Comparison of ENCODE assay signal across 20 mouse cellular contexts in the genomic region with DNA sequence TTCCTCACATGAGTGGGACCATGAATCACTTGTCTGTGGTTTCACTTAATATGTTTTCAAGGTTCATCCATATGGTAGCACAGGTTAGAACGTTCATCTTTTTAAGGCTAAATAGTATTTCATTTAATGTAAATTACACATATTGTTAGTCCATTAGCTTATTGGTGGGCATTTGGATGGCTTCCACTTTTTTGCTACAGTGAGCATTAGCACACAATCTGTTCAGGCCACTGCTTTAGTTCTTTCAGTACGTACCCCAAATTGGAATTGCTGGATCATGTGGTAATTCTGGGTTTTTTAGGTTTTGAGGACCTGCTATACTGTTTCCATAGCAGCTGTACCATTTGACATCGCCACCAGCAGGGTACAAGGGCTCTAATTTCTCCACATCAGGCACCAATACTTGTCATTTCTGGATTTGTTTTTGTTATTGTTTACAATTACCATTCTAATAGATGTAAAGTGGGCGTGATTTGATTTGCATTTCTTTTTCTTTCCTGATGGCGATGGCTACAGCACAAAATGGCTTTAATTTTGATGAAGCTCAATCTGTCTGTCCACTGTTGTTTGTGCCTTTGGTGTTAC. TPM values are rescaled to one million over a fixed set of nuclear protein-coding genes. Genes with fewer than 3 reads are reported as not detected.
DNase-seq lines count a peak whose midpoint lies in the region; ATAC-seq and TF ChIP-seq lines count a peak whose summit lies in the region.
"Had no signal": no experiment of that assay in that cellular context is flagged by ENCODE, and none has a peak within 500 bp of the region (broad histone marks: within the 10 kb centered on the region; RNA-seq: fewer than 3 reads in every experiment).

No protein-coding gene starts in this region.

- TF ChIP-seq CTCF in heart, adult 2 months (IDR thresholded peaks at IDR 0.05) = no peak

- no peak overlapping the region for H3K9ac ChIP-seq in kidney, embryonic 14.5 days (ENCODE audit: low read depth, low read length)
- peak overlapping the region; percentile 18; the same call in 1 of the 2 replicates for H3K9ac ChIP-seq in neural tube, embryonic 13.5 days
- H3K9ac ChIP-seq in hindbrain, embryonic 14.5 days = no peak overlapping the region
- H3K9ac ChIP-seq in heart, adult 2 months (ENCODE audit: low read depth, low read length) = no peak overlapping the region
- H3K9ac ChIP-seq: liver, embryonic 14.5 days; stomach, embryonic 15.5 days had no signal

- H3K36me3 ChIP-seq in kidney, embryonic 14.5 days (ENCODE audit: control insufficient read depth, insufficient read depth, low read length) = no peaks in the 10 kb centered on the region; the same call in 1 of the 2 replicates
- H3K36me3 ChIP-seq in neural tube, embryonic 13.5 days = 0 out of 2 replicates have a peak, but pooled peaks cover 4% of the 10 kb centered on the region
- peaks cover 4% of the 10 kb centered on the region; the same call in 1 of the 2 replicates for H3K36me3 ChIP-seq in hindbrain, embryonic 14.5 days (replicated peaks; ENCODE audit: control insufficient read depth, insufficient read depth)
- no peaks in the 10 kb centered on the region for H3K36me3 ChIP-seq in heart, adult 2 months (ENCODE audit: control insufficient read depth, insufficient read depth, low read length)
- H3K36me3 ChIP-seq: stomach, embryonic 15.5 days had no signal

- H3K79me2 ChIP-seq in heart, adult 2 months (replicated peaks; ENCODE audit: control insufficient read depth, insufficient read depth, low read length) = peaks cover 4% of the 10 kb centered on the region; the same call in 1 of the 2 replicates

- H3K4me2 ChIP-seq in kidney, embryonic 14.5 days (replicated peaks; ENCODE audit: low read depth, low read length) = no peak overlapping the region
- no peak overlapping the region for H3K4me2 ChIP-seq in neural tube, embryonic 13.5 days
- H3K4me2 ChIP-seq in hindbrain, embryonic 14.5 days (replicated peaks) = no peak overlapping the region
- H3K4me2 ChIP-seq: stomach, embryonic 15.5 days had no signal

- intact Hi-C loops in heart, adult 2 months (cut with DNase I) = loop anchor here (10.0 kb wide), 1 partner anchor 142 kb away; the partner anchor contains the start of gene Nfkb2

- no peak for TF ChIP-seq POLR2A in heart, adult 2 months (IDR thresholded peaks at IDR 0.05; ENCODE audit: insufficient read depth, low read depth, low read length)

- H3K9me3 ChIP-seq in kidney, embryonic 14.5 days (ENCODE audit: control insufficient read depth, low read length) = no peaks in the 10 kb centered on the region
- no peaks in the 10 kb centered on the region for H3K9me3 ChIP-seq in neural tube, embryonic 13.5 days
- H3K9me3 ChIP-seq in hindbrain, embryonic 14.5 days (ENCODE audit: control insufficient read depth, low read length) = no peaks in the 10 kb centered on the region
- H3K9me3 ChIP-seq: stomach, embryonic 15.5 days had no signal

- peaks cover 31% of the 10 kb centered on the region for H3K4me1 ChIP-seq in kidney, embryonic 14.5 days (ENCODE audit: control insufficient read depth, insufficient read depth, low read length)
- H3K4me1 ChIP-seq in neural tube, embryonic 13.5 days (replicated peaks) = peaks cover 66% of the 10 kb centered on the region
- peaks cover 21% of the 10 kb centered on the region for H3K4me1 ChIP-seq in hindbrain, embryonic 14.5 days (replicated peaks; ENCODE audit: control insufficient read depth, insufficient read depth, low read length)
- H3K4me1 ChIP-seq in heart, adult 2 months (ENCODE audit: control insufficient read depth, insufficient read depth, low read length) = peaks cover 10% of the 10 kb centered on the region

- WGBS in kidney, embryonic 14.5 days = 88% methylated on average over 5 of the region's 5 CpGs
- WGBS in neural tube, embryonic 13.5 days = 61% methylated on average over 5 of the region's 5 CpGs
- WGBS in hindbrain, embryonic 14.5 days = 61% methylated on average over 5 of the region's 5 CpGs
- 97% methylated on average over 5 of the region's 5 CpGs for WGBS in heart, adult 2 months

- peak overlapping the region; percentile 59; the same call in 1 of the 2 replicates for H3K27ac ChIP-seq in kidney, embryonic 14.5 days (ENCODE audit: low read depth, low read length)
- peak overlapping the region; percentile 78 for H3K27ac ChIP-seq in neural tube, embryonic 13.5 days (replicated peaks)
- peak overlapping the region; percentile 70 for H3K27ac ChIP-seq in hindbrain, embryonic 14.5 days
- no peak overlapping the region for H3K27ac ChIP-seq in heart, adult 2 months
- H3K27ac ChIP-seq: liver, embryonic 14.5 days had no signal

- DNase-seq in kidney, postnatal 25 days = no peak
- DNase-seq in neural tube, embryonic 10.5 days (ENCODE audit: extremely low spot score, low spot score) = no peak
- no peak for DNase-seq in hindbrain, embryonic 14.5 days (ENCODE audit: low spot score)
- no peak for DNase-seq in heart, adult 2 months
- no peak for DNase-seq in embryo, embryonic 10 days (ENCODE audit: low spot score)
- DNase-seq: adrenal gland, postnatal 25 days; cerebellum, adult 2 months; gastrocnemius, postnatal 14 days; heart, postnatal 10 days; kidney, adult 9 months; spleen, adult 18-20 months; thymus, adult 2 months had no signal

- TF ChIP-seq EP300 in heart, adult 2 months (IDR thresholded peaks at IDR 0.05; ENCODE audit: insufficient read depth, low read depth, low read length) = no peak

- no peak for ATAC-seq in kidney, embryonic 14.5 days (ENCODE audit: low FRiP score, low TSS enrichment)
- no peak for ATAC-seq in neural tube, embryonic 13.5 days (ENCODE audit: low read depth)
- no peak for ATAC-seq in hindbrain, embryonic 14.5 days (ENCODE audit: low FRiP score)
- ATAC-seq: activated CD4-positive, CD25-positive, alpha-beta regulatory T cell, adult 4 months; inflammation-experienced regulatory T-cells, adult 6 months; Patski had no signal

- H3K27me3 ChIP-seq in kidney, embryonic 14.5 days (ENCODE audit: control insufficient read depth, insufficient read depth, low read length) = no peaks in the 10 kb centered on the region
- H3K27me3 ChIP-seq in neural tube, embryonic 13.5 days = no peaks in the 10 kb centered on the region
- no peaks in the 10 kb centered on the region for H3K27me3 ChIP-seq in hindbrain, embryonic 14.5 days (ENCODE audit: control insufficient read depth, insufficient read depth, low read length)
- no peaks in the 10 kb centered on the region for H3K27me3 ChIP-seq in heart, adult 2 months (ENCODE audit: control insufficient read depth, insufficient read depth, low read length)
- H3K27me3 ChIP-seq: Patski; stomach, embryonic 15.5 days had no signal

- H3K4me3 ChIP-seq in kidney, embryonic 14.5 days (ENCODE audit: low read length) = no peak overlapping the region
- no peak overlapping the region for H3K4me3 ChIP-seq in neural tube, embryonic 13.5 days
- H3K4me3 ChIP-seq in hindbrain, embryonic 14.5 days (replicated peaks; ENCODE audit: low read length) = no peak overlapping the region
- H3K4me3 ChIP-seq in heart, adult 2 months = no peak overlapping the region
- H3K4me3 ChIP-seq: myocyte; stomach, embryonic 15.5 days had no signal

RNA-seq across cellular contexts. Expression of gene Sufu, which starts 49.8 kb away (rescaled TPM):
- polyA plus RNA-seq in kidney, embryonic 14.5 days (2014; fragmentation: Nextera tagmentation; extraction: Ambion mirVana) = 28.1 and 48.8 TPM in 2 replicates
- polyA plus RNA-seq in neural tube, embryonic 13.5 days (2015; fragmentation: Nextera tagmentation; extraction: Ambion mirVana) = 24.8 and 27.9 TPM in 2 replicates
- 23.0 and 24.1 TPM in 2 replicates for polyA plus RNA-seq in hindbrain, embryonic 14.5 days (2014; fragmentation: Nextera tagmentation; extraction: Ambion mirVana)
- total RNA-seq in heart, adult 2 months (2021) = 10 to 100 TPM; 10.6 to 11.0 TPM
- 8.7 and 9.0 TPM in 2 replicates for polyA plus RNA-seq in heart, adult 2 months (2012; rRNA removed)

RNA-seq across cellular contexts. Expression of gene Actr1a, which starts 51.0 kb away (rescaled TPM):
- 78.5 and 134 TPM in 2 replicates for polyA plus RNA-seq in kidney, embryonic 14.5 days (2014; fragmentation: Nextera tagmentation; extraction: Ambion mirVana)
- 292 and 297 TPM in 2 replicates for polyA plus RNA-seq in neural tube, embryonic 13.5 days (2015; fragmentation: Nextera tagmentation; extraction: Ambion mirVana)
- 327 and 382 TPM in 2 replicates for polyA plus RNA-seq in hindbrain, embryonic 14.5 days (2014; fragmentation: Nextera tagmentation; extraction: Ambion mirVana)
- total RNA-seq in heart, adult 2 months (2021) = 10 to 100 TPM; 82.1 to 90.5 TPM
- 73.3 and 104 TPM in 2 replicates for polyA plus RNA-seq in heart, adult 2 months (2012; rRNA removed)

RNA-seq across cellular contexts. Expression of gene Trim8, which starts 55.0 kb away (rescaled TPM):
- polyA plus RNA-seq in kidney, embryonic 14.5 days (2014; fragmentation: Nextera tagmentation; extraction: Ambion mirVana) = 28.3 and 35.6 TPM in 2 replicates
- 26.5 and 30.4 TPM in 2 replicates for polyA plus RNA-seq in neural tube, embryonic 13.5 days (2015; fragmentation: Nextera tagmentation; extraction: Ambion mirVana)
- polyA plus RNA-seq in hindbrain, embryonic 14.5 days (2014; fragmentation: Nextera tagmentation; extraction: Ambion mirVana) = 37.5 and 39.4 TPM in 2 replicates
- 10 to 100 TPM; 39.2 to 39.8 TPM for total RNA-seq in heart, adult 2 months (2021)
- 17.2 and 24.1 TPM in 2 replicates for polyA plus RNA-seq in heart, adult 2 months (2012; rRNA removed)
